16 mouse cellular contexts compared by ENCODE assay signal in genomic region chr11:31427374-31427773, GRCm38 (mm10). TPM values are rescaled to one million over a fixed set of nuclear protein-coding genes. Genes with fewer than 3 reads are reported as not detected.
"Had no signal": no experiment of that assay in that cellular context is flagged by ENCODE, and none has a peak within 500 bp of the region (broad histone marks: within the 10 kb centered on the region; RNA-seq: fewer than 3 reads in every experiment).

No protein-coding gene starts in this region.

- H3K9me3 ChIP-seq: liver, embryonic 15.5 days; midbrain, embryonic 13.5 days; midbrain, embryonic 15.5 days; neural tube, embryonic 12.5 days; stomach, embryonic 15.5 days had no signal

- H3K4me3 ChIP-seq: liver, embryonic 15.5 days; megakaryocyte, embryonic 14.5 days; midbrain, embryonic 13.5 days; midbrain, embryonic 15.5 days; neural tube, embryonic 12.5 days; stomach, embryonic 15.5 days had no signal

- H3K9ac ChIP-seq: liver, embryonic 15.5 days; liver, postnatal 0 days; midbrain, embryonic 13.5 days; midbrain, embryonic 15.5 days; neural tube, embryonic 12.5 days; stomach, embryonic 15.5 days had no signal

- H3K4me1 ChIP-seq: liver, embryonic 15.5 days; megakaryocyte, embryonic 14.5 days; midbrain, embryonic 13.5 days; midbrain, embryonic 15.5 days; neural tube, embryonic 12.5 days; stomach, embryonic 15.5 days had no signal

- DNase-seq: liver, postnatal 0 days; lung, adult 2 months; lung, postnatal 10 days; lung, postnatal 36 days; right cerebral cortex, postnatal 14 days; thymus, adult 2 months; thymus, postnatal 25 days; thymus, postnatal 4 days had no signal

- H3K4me2 ChIP-seq: liver, embryonic 15.5 days; midbrain, embryonic 11.5 days; midbrain, embryonic 13.5 days; midbrain, embryonic 15.5 days; neural tube, embryonic 12.5 days; stomach, embryonic 15.5 days had no signal

- ATAC-seq: liver, postnatal 0 days; midbrain, embryonic 13.5 days; midbrain, embryonic 15.5 days had no signal

- H3K36me3 ChIP-seq: liver, embryonic 15.5 days; midbrain, embryonic 13.5 days; midbrain, embryonic 15.5 days; neural tube, embryonic 12.5 days; stomach, embryonic 15.5 days had no signal

- H3K27me3 ChIP-seq: liver, embryonic 15.5 days; midbrain, embryonic 13.5 days; midbrain, embryonic 15.5 days; neural tube, embryonic 12.5 days; stomach, embryonic 15.5 days had no signal

- H3K27ac ChIP-seq: liver, embryonic 15.5 days; macrophage; midbrain, embryonic 13.5 days; midbrain, embryonic 15.5 days; neural tube, embryonic 12.5 days; stomach, embryonic 15.5 days had no signal

RNA-seq across cellular contexts. Expression of gene Stc2, which starts 57.5 kb away (rescaled TPM):
- polyA plus RNA-seq: macrophage had no signal
